Mouse (Mus musculus): ENCODE measurements around the gene Pcolce. TPM values are rescaled to one million over a fixed set of nuclear protein-coding genes. Genes with fewer than 3 reads are reported as not detected.

The Pcolce gene
- polyA plus RNA-seq, 1 experiment from 2014 or later, result 133 TPM

DNA sequence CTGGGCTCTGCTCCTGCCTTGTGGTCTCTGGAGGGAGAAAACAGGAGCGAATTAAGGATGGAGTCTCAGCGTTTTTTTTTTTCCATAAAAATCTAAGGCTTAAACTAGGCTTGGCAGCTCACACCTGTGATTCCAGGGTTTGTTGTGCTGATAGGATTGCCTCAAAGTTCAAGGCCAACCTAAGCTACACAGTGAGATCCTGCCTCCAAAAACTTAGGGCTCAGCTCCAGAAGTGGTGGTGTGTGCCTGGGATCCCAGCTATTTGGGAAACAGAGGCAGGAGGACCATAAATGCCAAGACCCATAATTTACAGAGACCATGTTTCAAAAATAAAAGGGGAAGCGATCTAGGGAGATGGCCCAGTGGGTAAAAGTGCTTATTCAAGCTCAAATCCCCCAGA lies 4.3 kb downstream of the Pcolce start:
- Histone ChIP-seq H3K9ac (replicated peaks; ENCODE audit: low read length) (no peak overlapping the region), H3K4me1 (ENCODE audit: control insufficient read depth, insufficient read depth, low read length) (peaks cover 16% of the 10 kb centered on the region), H3K36me3 (replicated peaks; ENCODE audit: control insufficient read depth, insufficient read depth, low read depth, low read length) (no peaks in the 10 kb centered on the region; the same call in 1 of the 2 replicates), H3K9me3 (replicated peaks; ENCODE audit: control insufficient read depth, low read length) (no peaks in the 10 kb centered on the region), H3K27me3 (ENCODE audit: control insufficient read depth, insufficient read depth, low read length) (no peaks in the 10 kb centered on the region), H3K4me3 (ENCODE audit: low read depth, low read length) (0 out of 2 replicates have a peak overlapping the region, but pooled peaks have one; percentile 5), H3K4me2 (ENCODE audit: low read depth, low read length) (peak overlapping the region; percentile 36), H3K27ac (replicated peaks; ENCODE audit: low read depth, low read length) (0 out of 2 replicates have a peak overlapping the region, but pooled peaks have one; percentile 1)
- 43% methylated on average over 3 of the region's 3 CpGs for WGBS
- no peak for DNase-seq (ENCODE audit: low spot score)
- ATAC-seq (replicated peaks; ENCODE audit: insufficient number of reproducible peaks, low FRiP score, low TSS enrichment, low read depth), result no peak

DNA sequence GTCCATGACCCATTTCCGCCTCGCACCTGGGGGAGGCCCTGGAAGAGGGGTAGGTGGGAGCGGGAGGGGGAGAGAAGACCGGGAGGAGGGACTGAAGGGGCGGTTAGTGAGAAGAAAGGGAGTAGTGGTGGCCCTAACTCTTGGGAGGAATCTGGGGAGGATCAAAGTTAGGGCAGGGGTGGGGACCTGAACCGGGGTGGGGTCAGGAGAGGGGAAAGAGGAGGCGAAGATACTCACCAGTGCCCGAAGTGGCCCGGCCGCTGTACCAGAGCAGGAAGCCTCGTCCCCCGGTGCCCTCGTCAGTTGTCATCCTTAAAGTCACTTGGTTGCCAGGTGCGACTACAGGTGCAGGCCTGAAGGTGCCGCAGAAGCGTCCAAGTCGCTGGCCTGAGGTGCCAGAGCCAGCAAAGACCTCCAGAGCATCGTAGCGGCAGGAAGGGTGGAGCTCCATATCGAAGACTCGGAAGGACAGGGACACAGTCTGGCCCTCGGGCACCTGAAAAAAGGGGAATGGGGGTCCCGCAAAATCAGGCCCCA lies 4.9 kb downstream of the Pcolce start:
- Histone ChIP-seq H3K4me3 (ENCODE audit: low read depth, low read length) (peak overlapping the region; percentile 20; the same call in 1 of the 2 replicates), H3K4me2 (ENCODE audit: low read depth, low read length) (peak overlapping the region; percentile 36), H3K27ac (replicated peaks; ENCODE audit: low read depth, low read length) (0 out of 2 replicates have a peak overlapping the region, but pooled peaks have one; percentile 1), H3K9ac (replicated peaks; ENCODE audit: low read length) (peak overlapping the region; percentile 32), H3K4me1 (ENCODE audit: control insufficient read depth, insufficient read depth, low read length) (peaks cover 16% of the 10 kb centered on the region), H3K9me3 (replicated peaks; ENCODE audit: control insufficient read depth, low read length) (no peaks in the 10 kb centered on the region), H3K27me3 (ENCODE audit: control insufficient read depth, insufficient read depth, low read length) (no peaks in the 10 kb centered on the region), H3K36me3 (replicated peaks; ENCODE audit: control insufficient read depth, insufficient read depth, low read depth, low read length) (no peaks in the 10 kb centered on the region; the same call in 1 of the 2 replicates)
- DNase-seq (ENCODE audit: low spot score) (no peak), ATAC-seq (replicated peaks; ENCODE audit: insufficient number of reproducible peaks, low FRiP score, low TSS enrichment, low read depth) (no peak)
- 14% methylated on average over 23 of the region's 23 CpGs for WGBS

DNA sequence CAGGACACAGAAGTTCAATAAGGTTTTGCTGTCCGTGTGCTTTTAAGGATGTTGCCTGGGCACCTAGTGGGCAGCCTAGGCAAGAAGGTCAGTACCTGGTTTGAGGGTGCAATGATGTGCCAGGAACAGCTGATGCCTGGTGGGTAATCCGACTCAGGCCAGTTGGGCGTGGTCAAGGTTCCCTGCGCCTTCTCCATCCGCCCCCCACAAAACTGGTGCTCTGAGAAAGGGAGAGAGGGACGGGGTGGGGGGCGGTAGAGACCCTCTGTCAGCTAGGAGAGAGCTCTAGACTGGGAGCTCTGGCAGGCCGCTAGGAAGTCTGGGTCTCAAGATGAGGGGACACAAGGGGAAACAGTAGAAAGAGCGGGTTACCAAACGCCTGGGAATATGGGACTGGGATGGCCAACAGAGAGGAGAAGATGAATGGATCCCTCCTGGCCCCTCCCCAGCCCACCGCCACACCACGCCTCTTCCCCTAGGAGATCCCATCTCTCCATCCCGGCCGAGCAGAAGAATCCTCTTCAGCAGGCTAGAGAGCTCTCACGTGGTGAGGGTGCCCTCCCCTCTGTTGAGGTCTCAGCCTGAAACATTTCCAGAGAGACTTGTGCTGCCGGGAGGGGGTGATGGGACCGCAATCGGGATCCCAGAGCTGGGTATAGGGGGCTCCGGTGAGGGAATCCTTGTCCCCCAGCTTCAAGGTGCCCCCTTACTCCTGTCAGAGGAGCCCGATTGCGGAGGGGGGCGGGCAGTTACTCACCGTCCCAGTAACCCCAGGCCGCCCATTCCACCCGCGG lies 5.5 kb downstream of the Pcolce start:
- H3K9me3 ChIP-seq (replicated peaks; ENCODE audit: control insufficient read depth, low read length), result no peaks in the 10 kb centered on the region
- peaks cover 16% of the 10 kb centered on the region for H3K4me1 ChIP-seq (ENCODE audit: control insufficient read depth, insufficient read depth, low read length)
- H3K4me2 ChIP-seq (ENCODE audit: low read depth, low read length), result peak overlapping the region; percentile 36
- WGBS, result 18% methylated on average over 26 of the region's 26 CpGs
- H3K27ac ChIP-seq (replicated peaks; ENCODE audit: low read depth, low read length), result no peak overlapping the region
- no peaks in the 10 kb centered on the region for H3K27me3 ChIP-seq (ENCODE audit: control insufficient read depth, insufficient read depth, low read length)
- DNase-seq (ENCODE audit: low spot score), result no peak
- H3K4me3 ChIP-seq (ENCODE audit: low read depth, low read length), result peak overlapping the region; percentile 20
- no peaks in the 10 kb centered on the region; the same call in 1 of the 2 replicates for H3K36me3 ChIP-seq (replicated peaks; ENCODE audit: control insufficient read depth, insufficient read depth, low read depth, low read length)
- peak overlapping the region; percentile 32 for H3K9ac ChIP-seq (replicated peaks; ENCODE audit: low read length)
- no peak for ATAC-seq (replicated peaks; ENCODE audit: insufficient number of reproducible peaks, low FRiP score, low TSS enrichment, low read depth)

DNA sequence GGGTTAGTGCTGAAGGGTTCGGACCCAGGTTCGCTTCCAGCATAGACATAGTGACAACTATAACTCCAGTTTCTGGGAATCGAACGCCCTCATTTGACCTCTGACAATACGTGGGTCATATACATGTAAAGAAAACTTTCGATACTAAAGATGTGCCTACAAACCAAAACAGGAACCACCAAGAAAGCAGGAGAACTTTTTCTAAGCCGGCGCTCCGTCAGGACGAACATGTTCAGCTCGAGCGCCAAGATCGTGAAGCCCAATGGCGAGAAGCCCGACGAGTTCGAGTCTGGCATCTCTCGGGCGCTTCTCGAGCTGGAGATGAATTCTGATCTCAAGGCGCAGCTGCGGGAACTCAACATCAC lies 12.2 kb downstream of the Pcolce start:
- peak; percentile 58 for DNase-seq (ENCODE audit: low spot score)
- H3K36me3 ChIP-seq (replicated peaks; ENCODE audit: control insufficient read depth, insufficient read depth, low read depth, low read length), result no peaks in the 10 kb centered on the region
- H3K4me1 ChIP-seq (ENCODE audit: control insufficient read depth, insufficient read depth, low read length), result no peaks in the 10 kb centered on the region

DNA sequence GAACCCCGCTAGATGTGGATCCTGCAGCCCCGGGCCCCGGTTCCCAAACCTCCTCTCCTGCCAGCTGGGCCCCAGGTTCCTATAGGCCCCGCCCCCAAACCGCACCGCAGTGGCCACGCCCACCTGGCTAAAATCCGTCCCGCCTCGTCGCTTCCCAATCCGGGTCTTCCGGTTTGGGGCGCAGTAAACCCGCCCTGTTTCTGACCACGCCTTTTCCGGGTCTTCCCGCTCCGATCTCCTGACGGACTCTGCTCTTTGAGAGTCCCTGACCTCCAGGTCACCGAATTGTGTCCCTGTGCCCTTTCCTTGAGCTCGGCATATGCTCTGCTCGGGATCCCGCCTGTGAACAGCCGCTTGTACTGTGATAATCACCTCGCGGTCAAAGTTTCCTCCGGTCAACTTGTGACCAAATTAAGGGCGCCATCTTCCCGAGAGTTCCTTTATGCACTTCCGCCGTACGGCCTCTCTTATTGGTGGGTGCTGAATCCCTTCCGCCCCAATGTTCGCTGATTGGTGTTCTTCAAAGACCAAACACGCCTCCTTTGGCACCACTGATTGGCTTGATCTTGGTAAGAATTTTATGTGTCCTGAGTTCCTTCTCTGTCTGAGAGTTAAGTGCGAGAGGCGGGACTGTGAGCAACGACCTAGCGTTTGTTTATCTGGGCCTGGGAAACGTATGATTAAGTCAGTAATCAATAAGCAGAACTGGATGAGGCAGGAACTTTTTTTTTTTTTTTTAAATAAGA lies 12.8 kb downstream of the Pcolce start, which contains the start of gene Mospd3:
Gene Mospd3, minus strand, starts transcription at position 440 of the 746 bp plus-strand sequence.
- Histone ChIP-seq H3K27me3 (ENCODE audit: control insufficient read depth, insufficient read depth, low read length) (no peaks in the 10 kb centered on the region), H3K27ac (replicated peaks; ENCODE audit: low read depth, low read length) (0 out of 2 replicates have a peak within 1 kb of the TSS, but pooled peaks have one; percentile 52), H3K4me3 (ENCODE audit: low read depth, low read length) (peak within 1 kb of the TSS; percentile 64), H3K36me3 (replicated peaks; ENCODE audit: control insufficient read depth, insufficient read depth, low read depth, low read length) (no peaks in the 10 kb centered on the region), H3K9ac (replicated peaks; ENCODE audit: low read length) (peak within 1 kb of the TSS; percentile 61), H3K4me1 (ENCODE audit: control insufficient read depth, insufficient read depth, low read length) (no peaks in the 10 kb centered on the region), H3K9me3 (replicated peaks; ENCODE audit: control insufficient read depth, low read length) (no peaks in the 10 kb centered on the region), H3K4me2 (ENCODE audit: low read depth, low read length) (peak within 1 kb of the TSS; percentile 95)
- under 1% methylated on average over 41 of the region's 41 CpGs for WGBS
- peak; percentile 94 for ATAC-seq (replicated peaks; ENCODE audit: insufficient number of reproducible peaks, low FRiP score, low TSS enrichment, low read depth)
- peak; percentile 98 for DNase-seq (ENCODE audit: low spot score)

More for the DNA sequence above, 12.2 kb downstream of the Pcolce start:
- H3K9me3 ChIP-seq (replicated peaks; ENCODE audit: control insufficient read depth, low read length), result no peaks in the 10 kb centered on the region
- H3K4me2 ChIP-seq (ENCODE audit: low read depth, low read length), result peak overlapping the region; percentile 59
- peak overlapping the region; percentile 39 for H3K9ac ChIP-seq (replicated peaks; ENCODE audit: low read length)
- H3K4me3 ChIP-seq (ENCODE audit: low read depth, low read length), result peak overlapping the region; percentile 64
- ATAC-seq (replicated peaks; ENCODE audit: insufficient number of reproducible peaks, low FRiP score, low TSS enrichment, low read depth), result no peak
- no peak overlapping the region for H3K27ac ChIP-seq (replicated peaks; ENCODE audit: low read depth, low read length)
- H3K27me3 ChIP-seq (ENCODE audit: control insufficient read depth, insufficient read depth, low read length), result no peaks in the 10 kb centered on the region
- 0% methylated on average over 22 of the region's 22 CpGs for WGBS

DNA sequence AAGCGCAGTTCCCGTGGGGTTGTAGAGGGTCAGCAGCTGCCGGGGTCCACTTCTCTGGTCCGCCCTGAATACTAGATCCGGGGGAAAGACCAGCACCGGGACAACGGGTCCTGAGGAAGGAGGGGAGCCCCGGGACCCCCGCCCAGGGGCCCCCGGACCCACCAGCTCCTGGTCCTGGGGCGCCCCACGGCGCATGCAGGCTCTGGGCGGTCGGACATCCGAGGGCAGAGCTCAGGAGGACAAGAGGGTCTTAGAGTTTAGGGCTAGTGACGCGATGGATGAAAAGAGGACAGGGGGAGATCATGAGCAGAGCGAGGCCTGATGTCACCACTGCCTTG lies 13.3 kb downstream of the Pcolce start:
- ATAC-seq (replicated peaks; ENCODE audit: insufficient number of reproducible peaks, low FRiP score, low TSS enrichment, low read depth), result peak; percentile 71
- WGBS, result 2% methylated on average over 19 of the region's 19 CpGs

DNA sequence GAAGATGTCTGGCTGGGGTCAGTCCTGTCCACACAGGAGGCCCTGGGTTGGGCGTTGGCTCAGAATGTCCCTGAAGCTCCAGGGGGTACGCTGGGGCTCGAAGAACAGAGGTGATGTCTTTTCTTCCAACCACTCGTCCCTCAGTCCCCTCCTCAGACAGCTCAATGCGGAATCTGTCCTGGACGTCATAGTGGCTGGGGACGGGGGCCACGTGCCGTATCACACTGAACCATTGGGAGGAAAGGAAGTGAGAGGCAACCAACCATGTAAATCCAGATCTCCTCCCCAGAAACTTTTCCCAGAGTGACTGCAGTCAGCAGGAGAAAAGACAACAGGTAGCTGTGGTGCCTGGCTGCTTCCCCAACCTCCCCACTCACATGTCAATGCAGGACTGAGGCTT lies 14.0 kb downstream of the Pcolce start:
- Histone ChIP-seq H3K4me2 (ENCODE audit: low read depth, low read length) (peak overlapping the region; percentile 95), H3K27me3 (ENCODE audit: control insufficient read depth, insufficient read depth, low read length) (no peaks in the 10 kb centered on the region), H3K36me3 (replicated peaks; ENCODE audit: control insufficient read depth, insufficient read depth, low read depth, low read length) (no peaks in the 10 kb centered on the region), H3K4me3 (ENCODE audit: low read depth, low read length) (peak overlapping the region; percentile 64), H3K9ac (replicated peaks; ENCODE audit: low read length) (peak overlapping the region; percentile 61), H3K9me3 (replicated peaks; ENCODE audit: control insufficient read depth, low read length) (no peaks in the 10 kb centered on the region), H3K27ac (replicated peaks; ENCODE audit: low read depth, low read length) (no peak overlapping the region), H3K4me1 (ENCODE audit: control insufficient read depth, insufficient read depth, low read length) (no peaks in the 10 kb centered on the region)
- no peak for ATAC-seq (replicated peaks; ENCODE audit: insufficient number of reproducible peaks, low FRiP score, low TSS enrichment, low read depth)
- 54% methylated on average over 9 of the region's 9 CpGs for WGBS
- DNase-seq (ENCODE audit: low spot score), result no peak

More for the DNA sequence above, 13.3 kb downstream of the Pcolce start:
- H3K9ac ChIP-seq (replicated peaks; ENCODE audit: low read length), result peak overlapping the region; percentile 61
- DNase-seq (ENCODE audit: low spot score), result peak; percentile 17
- no peaks in the 10 kb centered on the region for H3K9me3 ChIP-seq (replicated peaks; ENCODE audit: control insufficient read depth, low read length)
- no peaks in the 10 kb centered on the region for H3K36me3 ChIP-seq (replicated peaks; ENCODE audit: control insufficient read depth, insufficient read depth, low read depth, low read length)
- H3K27ac ChIP-seq (replicated peaks; ENCODE audit: low read depth, low read length), result no peak overlapping the region
- no peaks in the 10 kb centered on the region for H3K4me1 ChIP-seq (ENCODE audit: control insufficient read depth, insufficient read depth, low read length)
- H3K4me3 ChIP-seq (ENCODE audit: low read depth, low read length), result peak overlapping the region; percentile 64
- H3K4me2 ChIP-seq (ENCODE audit: low read depth, low read length), result peak overlapping the region; percentile 95
- H3K27me3 ChIP-seq (ENCODE audit: control insufficient read depth, insufficient read depth, low read length), result no peaks in the 10 kb centered on the region

Data from embryonic facial prominence, embryonic 11.5 days (tissue).